Mouse (Mus musculus) erythroblast, adult 5-6 weeks (primary cell): Measurements from ENCODE around the gene Evi5. TPM values are rescaled to one million over a fixed set of nuclear protein-coding genes. Genes with fewer than 3 reads are reported as not detected.

Source experiments
- ATAC-seq: replicated peaks from 2 replicates; pipeline ENCODE4 v1.8.0; 2016; ENCODE audit warnings: moderate number of reproducible peaks, mild to moderate bottlenecking, moderate TSS enrichment, inconsistent platforms; ENCODE audit not compliant: poor library complexity, low FRiP score, severe bottlenecking
- total RNA-seq, 2 experiments: library from RNA; stranded (forward) in 1 of 2; stranded (reverse) in 1 of 2; fragments of 150-400 nt in 1 of 2; fragments of 200-764, 138-1000 nt in 1 of 2; gene quantifications; 2 replicates each; pipeline versions ENCODE4 v1.2.3 to v1.2.4; 2015 to 2017; ENCODE audit warnings: low replicate concordance in 2 of 2

The Evi5 gene
- total RNA-seq, 2 experiments from 2014 or later: 520 to 882 TPM

- ATAC-seq: 0 out of 2 replicates have a peak, but pooled peaks have one; percentile 8
Measured at GRCm38 (mm10) chr5:107875261-107875611, 329 bp upstream of the Evi5 start.

- peak; percentile 65 for ATAC-seq
Measured at GRCm38 (mm10) chr5:107873886-107874302, 1.0 kb downstream of the Evi5 start.

- ATAC-seq: peak; percentile 8; the same call in 1 of the 2 replicates
Measured at GRCm38 (mm10) chr5:107873330-107873729, 1.6 kb downstream of the Evi5 start.

- ATAC-seq: no peak
Measured at GRCm38 (mm10) chr5:107869701-107870100, 5.2 kb downstream of the Evi5 start.

GRCm38 (mm10) chr5:107868905-107869424, 5.9 kb downstream of the Evi5 start:
- peak; percentile 74 for ATAC-seq

- ATAC-seq: peak; percentile 39
Measured at GRCm38 (mm10) chr5:107867970-107868904, 6.7 kb downstream of the Evi5 start.

- ATAC-seq: peak; percentile 32
Measured at GRCm38 (mm10) chr5:107866127-107867126, 8.5 kb downstream of the Evi5 start.

GRCm38 (mm10) chr5:107863971-107864370, 10.9 kb downstream of the Evi5 start:
- no peak for ATAC-seq

- peak; percentile 67 for ATAC-seq
Measured at GRCm38 (mm10) chr5:107858963-107859362, 15.9 kb downstream of the Evi5 start.

- no peak for ATAC-seq
Measured at GRCm38 (mm10) chr5:107855546-107855945, 19.4 kb downstream of the Evi5 start.

GRCm38 (mm10) chr5:107854556-107854955, 20.4 kb downstream of the Evi5 start:
- no peak for ATAC-seq

GRCm38 (mm10) chr5:107853807-107854206, 21.1 kb downstream of the Evi5 start:
- no peak for ATAC-seq

GRCm38 (mm10) chr5:107848964-107849363, 25.9 kb downstream of the Evi5 start:
- no peak for ATAC-seq

GRCm38 (mm10) chr5:107847817-107848216, 27.1 kb downstream of the Evi5 start:
- no peak for ATAC-seq

- no peak for ATAC-seq
Measured at GRCm38 (mm10) chr5:107847349-107847748, 27.6 kb downstream of the Evi5 start.

- ATAC-seq: no peak
Measured at GRCm38 (mm10) chr5:107840549-107841238, 34.2 kb downstream of the Evi5 start.

GRCm38 (mm10) chr5:107838891-107839644, 35.8 kb downstream of the Evi5 start:
- 0 out of 2 replicates have a peak, but pooled peaks have one; percentile 24 for ATAC-seq

- ATAC-seq: no peak
Measured at GRCm38 (mm10) chr5:107834287-107834686, 40.6 kb downstream of the Evi5 start.

- ATAC-seq: no peak
Measured at GRCm38 (mm10) chr5:107831351-107831750, 43.6 kb downstream of the Evi5 start.
